Mouse (Mus musculus) midbrain, embryonic 12.5 days (tissue): ENCODE results near the gene Olfr1002. TPM values are rescaled to one million over a fixed set of nuclear protein-coding genes. Genes with fewer than 3 reads are reported as not detected.
"Not testable (repeated sequence)": the region's sequence is repeated elsewhere in the genome, so short reads cannot be mapped to it uniquely, and the experiment has no call there.

Experiments used
- ATAC-seq: fragments of 200-750 bp; cut with Nextera tagmentation; 2 replicates; pipeline ENCODE4 v1.8.0; 2017; ENCODE audit warnings: low read depth, moderate TSS enrichment, moderate library complexity; ENCODE audit not compliant: low FRiP score
- H3K27ac ChIP-seq: fragments of 300-500 bp; sonication (generic); replicated peaks from 2 replicates; pipeline ENCODE4 v1.5.1; 2016; ENCODE audit warnings: mild to moderate bottlenecking
- H3K27me3 ChIP-seq: fragments of 300-500 bp; sonication (generic); 2 replicates; pipeline ENCODE4 v1.6.1; 2016; ENCODE audit warnings: mild to moderate bottlenecking
- H3K36me3 ChIP-seq: fragments of 300-500 bp; sonication (generic); 2 replicates; pipeline ENCODE4 v1.6.1; 2016
- H3K4me1 ChIP-seq: fragments of 300-500 bp; sonication (generic); 2 replicates; pipeline ENCODE4 v1.6.1; 2016
- H3K4me2 ChIP-seq: fragments of 300-500 bp; sonication (generic); replicated peaks from 2 replicates; pipeline ENCODE4 v1.6.1; 2016; ENCODE audit warnings: mild to moderate bottlenecking, moderate library complexity
- H3K4me3 ChIP-seq: fragments of 300-500 bp; sonication (generic); 2 replicates; pipeline ENCODE4 v1.5.1; 2016; ENCODE audit warnings: mild to moderate bottlenecking
- H3K9ac ChIP-seq: fragments of 300-500 bp; sonication (generic); replicated peaks from 2 replicates; pipeline ENCODE4 v1.6.1; 2016; ENCODE audit warnings: mild to moderate bottlenecking, moderate library complexity
- H3K9me3 ChIP-seq: fragments of 300-500 bp; sonication (generic); 2 replicates; pipeline ENCODE4 v1.6.1; 2016; ENCODE audit warnings: mild to moderate bottlenecking
- WGBS: fragments of 180-500 bp; shearing (Covaris S2); methylation state at CpG from one replicate; pipeline ENCODE4 v1.1.7; 2016; 5-methylcytosine and 5-hydroxymethylcytosine counted together
- polyA plus RNA-seq: library from polyadenylated mRNA; unstranded; fragments of >200 nt; fragmentation: Nextera tagmentation; extraction: Ambion mirVana; gene quantifications from 2 replicates; pipeline ENCODE4 v1.2.1, GENCODE M21; 2016

Olfr1002 gene
- polyA plus RNA-seq: not detected in 2 replicates

DNA sequence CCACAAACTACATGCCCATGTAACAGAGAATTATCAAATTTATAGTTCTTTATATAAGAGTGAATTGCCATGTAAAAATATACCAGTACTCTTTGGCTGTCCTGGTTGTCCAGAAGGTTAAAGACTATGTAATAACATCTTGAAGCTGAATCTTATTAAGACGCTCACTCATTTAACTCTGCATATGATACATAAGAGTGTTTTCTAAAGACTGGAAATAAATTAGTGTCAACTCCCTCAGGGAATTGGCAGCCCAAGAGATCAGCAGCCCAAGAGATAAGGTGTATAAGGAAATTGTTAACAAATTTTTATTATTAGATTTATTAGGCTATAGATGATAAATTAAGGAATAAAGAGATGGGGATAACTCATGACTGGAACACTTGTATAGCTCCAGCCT lies at the start of gene Olfr1002:
TSS of gene Olfr1002 (minus strand) at position 101 of the 400 bp plus-strand sequence.
- H3K9me3 ChIP-seq: no peaks in the 10 kb centered on the region
- ATAC-seq: no peak
- 89% methylated on average over 1 of the region's 1 CpGs for WGBS

DNA sequence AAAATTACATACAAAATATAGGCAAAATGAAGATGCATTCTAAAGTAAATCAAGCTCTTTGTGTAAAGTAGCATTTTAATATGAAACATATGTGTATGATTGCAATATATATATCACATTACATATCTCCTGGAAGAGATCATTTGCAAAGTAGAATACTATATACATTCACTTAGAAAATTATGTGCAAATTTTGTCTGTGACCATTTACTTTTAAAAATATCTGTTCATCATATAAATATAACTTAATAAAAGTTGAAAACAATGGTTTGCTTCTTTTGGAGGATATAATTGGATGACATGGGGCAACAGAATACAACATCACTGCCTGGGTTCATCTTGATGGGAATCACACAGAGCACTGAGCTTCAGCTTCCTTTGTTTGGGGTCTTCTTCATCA lies 38.6 kb upstream of the Olfr1002 start, which contains the start of gene Olfr1008:
TSS of gene Olfr1008 (plus strand) at position 301 of the 400 bp plus-strand sequence.
- H3K27me3 ChIP-seq: no peaks in the 10 kb centered on the region
- H3K9me3 ChIP-seq: no peaks in the 10 kb centered on the region
- no peak within 1 kb of the TSS for H3K4me2 ChIP-seq
- no peaks in the 10 kb centered on the region for H3K4me1 ChIP-seq
- H3K4me3 ChIP-seq: no peak within 1 kb of the TSS
- H3K27ac ChIP-seq: no peak within 1 kb of the TSS
- H3K9ac ChIP-seq: no peak within 1 kb of the TSS
- ATAC-seq: no peak
- H3K36me3 ChIP-seq: no peaks in the 10 kb centered on the region

More for the DNA sequence above, at the start of gene Olfr1002:
- no peaks in the 10 kb centered on the region for H3K27me3 ChIP-seq
- H3K4me1 ChIP-seq: no peaks in the 10 kb centered on the region
- no peak within 1 kb of the TSS for H3K4me3 ChIP-seq
- H3K4me2 ChIP-seq: no peak within 1 kb of the TSS
- H3K36me3 ChIP-seq: no peaks in the 10 kb centered on the region
- H3K27ac ChIP-seq: no peak within 1 kb of the TSS
- no peak within 1 kb of the TSS for H3K9ac ChIP-seq

GRCm38 (mm10) chr2:85678667-85679066 lies 28.2 kb upstream of the Olfr1002 start, which contains the start of gene Olfr1006:
Gene Olfr1006 (minus strand): TSS chr2:85678767.
- Histone ChIP-seq H3K27me3 (no peaks in the 10 kb centered on the region), H3K27ac (no peak within 1 kb of the TSS), H3K4me1 (no peaks in the 10 kb centered on the region), H3K4me2 (no peak within 1 kb of the TSS), H3K4me3 (no peak within 1 kb of the TSS), H3K9me3 (no peaks in the 10 kb centered on the region), H3K9ac (no peak within 1 kb of the TSS), H3K36me3 (no peaks in the 10 kb centered on the region)
- no peak for ATAC-seq

DNA sequence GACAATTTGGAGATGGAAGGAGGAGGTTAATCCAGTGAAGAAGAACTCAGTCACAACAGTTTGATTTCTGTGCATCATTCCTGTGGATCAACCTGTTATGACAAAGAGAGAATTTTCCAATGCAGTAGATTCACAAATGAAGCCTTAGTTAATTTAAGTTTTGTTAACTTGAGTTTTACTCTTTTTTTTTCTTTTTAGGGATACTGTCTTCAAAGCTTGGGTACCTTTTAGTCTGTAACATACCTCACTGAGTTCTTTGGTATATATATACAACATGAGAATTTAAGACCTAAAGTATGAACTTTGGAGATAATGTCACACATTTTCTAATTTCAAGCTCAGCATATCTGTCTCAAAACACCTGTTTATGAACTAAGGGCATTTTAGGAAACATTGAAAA lies 13.9 kb upstream of the Olfr1002 start, which contains the start of gene Olfr154:
TSS of gene Olfr154 (minus strand) at position 101 of the 400 bp plus-strand sequence.
- H3K36me3 ChIP-seq, H3K4me3 ChIP-seq, H3K27me3 ChIP-seq, H3K4me1 ChIP-seq, H3K27ac ChIP-seq, H3K4me2 ChIP-seq, ATAC-seq, H3K9ac ChIP-seq, H3K9me3 ChIP-seq: not testable (repeated sequence)

DNA sequence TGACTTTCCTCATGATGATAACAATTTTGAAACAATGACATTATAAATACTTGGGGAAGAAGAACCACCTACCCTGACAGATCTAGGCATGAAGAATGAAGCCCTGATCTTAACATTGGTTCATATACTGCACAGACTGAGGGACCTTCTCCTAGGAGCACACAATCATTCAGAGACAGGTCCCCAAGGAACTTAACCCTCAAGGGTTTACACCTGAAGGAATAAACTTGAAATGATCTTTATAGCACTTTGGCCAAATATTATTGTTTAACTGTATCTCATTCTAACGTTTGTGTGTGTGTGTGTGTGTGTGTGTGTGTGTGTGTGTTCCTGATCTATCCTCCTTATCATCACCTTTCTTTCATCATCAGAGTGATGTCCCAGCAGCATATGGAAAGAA lies 38.7 kb downstream of the Olfr1002 start, which contains the start of gene Olfr1000:
TSS of gene Olfr1000 (minus strand) at position 101 of the 400 bp plus-strand sequence.
- no peaks in the 10 kb centered on the region for H3K36me3 ChIP-seq
- no peak within 1 kb of the TSS for H3K9ac ChIP-seq
- no peaks in the 10 kb centered on the region for H3K9me3 ChIP-seq
- WGBS: 100% methylated on average over 1 of the region's 1 CpGs
- H3K4me2 ChIP-seq: no peak within 1 kb of the TSS
- no peak within 1 kb of the TSS for H3K4me3 ChIP-seq
- no peaks in the 10 kb centered on the region for H3K4me1 ChIP-seq
- H3K27me3 ChIP-seq: no peaks in the 10 kb centered on the region
- no peak within 1 kb of the TSS for H3K27ac ChIP-seq
- ATAC-seq: no peak

Other genes with a start within 250 kb of the Olfr1002 start
- not detected in 2 replicates for gene Olfr992, start 241.2 kb downstream of the Olfr1002 start, polyA plus RNA-seq
- gene Olfr993, start 235.8 kb downstream of the Olfr1002 start, polyA plus RNA-seq: not detected in 2 replicates
- gene Olfr994, start 214.3 kb downstream of the Olfr1002 start, polyA plus RNA-seq: not detected in 2 replicates
- gene Olfr995, start 207.1 kb downstream of the Olfr1002 start, polyA plus RNA-seq: not detected in 2 replicates
- gene 4833423E24Rik, start 131.7 kb downstream of the Olfr1002 start, polyA plus RNA-seq: not detected in 2 replicates
- not detected in 2 replicates for gene Olfr996, start 71.5 kb downstream of the Olfr1002 start, polyA plus RNA-seq
- gene Olfr998, start 61.8 kb downstream of the Olfr1002 start, polyA plus RNA-seq: not detected in 2 replicates
- gene Olfr1000, start 38.8 kb downstream of the Olfr1002 start, polyA plus RNA-seq: not detected in 2 replicates
- not detected in 2 replicates for gene Olfr154, start 13.8 kb upstream of the Olfr1002 start, polyA plus RNA-seq
- gene Olfr1006, start 28.1 kb upstream of the Olfr1002 start, polyA plus RNA-seq: not detected in 2 replicates
- gene Olfr1008, start 38.7 kb upstream of the Olfr1002 start, polyA plus RNA-seq: not detected in 2 replicates
- gene Olfr1009, start 64.7 kb upstream of the Olfr1002 start, polyA plus RNA-seq: not detected in 2 replicates
- not detected in 2 replicates for gene Olfr1012, start 112.1 kb upstream of the Olfr1002 start, polyA plus RNA-seq
- gene Olfr1013, start 116.4 kb upstream of the Olfr1002 start, polyA plus RNA-seq: not detected in 2 replicates
- gene Olfr1014, start 122.0 kb upstream of the Olfr1002 start, polyA plus RNA-seq: not detected in 2 replicates
- not detected in 2 replicates for gene Olfr1015, start 131.3 kb upstream of the Olfr1002 start, polyA plus RNA-seq
- gene Olfr1016, start 151.8 kb upstream of the Olfr1002 start, polyA plus RNA-seq: not detected in 2 replicates
- not detected in 2 replicates for gene Olfr1018, start 167.8 kb upstream of the Olfr1002 start, polyA plus RNA-seq
- not detected in 2 replicates for gene Olfr1019, start 194.8 kb upstream of the Olfr1002 start, polyA plus RNA-seq
- not detected in 2 replicates for gene Olfr1020, start 196.3 kb upstream of the Olfr1002 start, polyA plus RNA-seq
- not detected in 2 replicates for gene Olfr1022, start 217.9 kb upstream of the Olfr1002 start, polyA plus RNA-seq
- gene Olfr1023, start 234.9 kb upstream of the Olfr1002 start, polyA plus RNA-seq: not detected in 2 replicates